Mouse (Mus musculus): ENCODE measurements around the gene Bst2.

The Bst2 gene

DNA sequence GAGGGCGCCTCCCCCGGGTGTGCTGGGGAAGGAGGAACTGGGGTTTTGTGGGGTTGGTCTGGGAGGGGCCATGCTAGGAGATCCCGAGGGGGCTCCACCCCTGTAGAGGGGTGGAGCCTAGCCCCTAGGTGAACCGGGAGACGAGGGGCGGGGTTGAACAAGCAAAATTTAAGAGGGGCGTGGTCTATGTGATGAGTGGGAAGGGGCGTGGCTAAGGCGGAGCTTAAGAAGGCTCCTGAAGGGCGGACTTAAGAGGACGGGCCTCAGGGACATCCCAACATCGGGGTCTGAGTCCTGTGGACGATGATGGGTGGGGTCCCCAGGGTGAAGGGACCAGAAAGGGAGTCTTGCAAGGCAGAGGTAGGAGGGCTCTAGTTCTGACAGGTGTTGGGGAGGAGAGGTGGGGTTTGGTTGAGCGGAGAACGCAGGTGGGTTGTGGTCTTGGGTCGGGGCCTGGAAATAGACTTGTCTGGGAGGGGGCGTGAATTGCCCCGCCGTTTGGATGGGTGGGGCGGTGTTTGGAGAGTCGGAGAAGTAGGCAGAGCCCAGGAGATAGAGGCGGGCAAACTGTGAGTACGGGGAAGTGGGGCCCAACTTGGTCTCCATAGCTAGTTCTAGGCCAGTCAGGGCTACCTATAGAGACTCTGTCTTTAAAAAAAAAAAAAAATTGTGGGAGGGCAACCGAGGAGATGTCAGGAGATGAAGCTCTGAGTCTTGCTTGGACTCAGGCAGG, 21.9 kb upstream of the Bst2 start:
- DNase-seq = no peak

DNA sequence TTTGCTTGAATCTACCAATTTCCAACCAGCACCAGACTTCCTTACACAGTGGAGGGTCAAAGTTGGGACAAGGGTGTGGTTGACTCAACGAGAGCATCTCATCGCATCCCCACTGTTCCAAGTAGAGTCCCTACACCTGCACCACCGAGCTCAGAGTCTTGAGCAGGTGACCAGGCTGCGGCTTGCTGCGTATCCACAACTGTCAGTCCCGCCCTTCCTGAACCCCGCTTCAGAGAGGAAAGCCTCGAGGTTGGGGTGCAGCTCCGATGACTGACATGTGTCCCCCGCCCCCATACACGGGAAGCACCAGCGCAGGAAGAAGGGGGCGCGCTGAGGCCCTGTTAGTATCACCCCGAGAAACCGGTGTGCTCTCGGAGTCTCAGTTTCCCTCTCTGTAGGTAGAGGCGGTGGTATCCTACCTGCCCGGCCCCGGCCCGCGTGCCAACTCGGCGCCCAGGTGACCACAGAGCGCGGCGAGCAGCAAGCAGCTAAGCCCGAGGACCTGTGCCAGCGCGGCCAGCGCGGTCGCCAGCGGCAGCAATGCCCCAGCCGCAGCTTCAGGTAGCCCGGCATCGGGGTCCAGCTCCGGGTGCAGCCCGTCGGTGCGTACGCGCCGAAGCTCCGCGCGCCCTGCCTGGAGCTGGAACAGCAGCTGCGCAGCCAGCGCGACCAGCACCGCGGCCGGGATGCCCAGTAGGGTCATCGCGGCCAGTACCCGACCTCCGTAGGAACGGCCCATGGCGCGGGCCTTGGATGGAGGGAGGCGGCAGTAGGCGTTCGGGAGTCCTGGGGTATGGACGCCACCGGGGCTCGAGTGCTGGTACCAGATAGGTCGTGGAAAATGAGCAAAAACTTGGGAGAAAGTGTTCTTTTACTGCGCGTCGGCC, 21.1 kb upstream of the Bst2 start, which contains the start of gene Tmem221:
Gene Tmem221, minus strand, starts transcription at position 801 of the 887 bp plus-strand sequence.
- no peak for DNase-seq

DNA sequence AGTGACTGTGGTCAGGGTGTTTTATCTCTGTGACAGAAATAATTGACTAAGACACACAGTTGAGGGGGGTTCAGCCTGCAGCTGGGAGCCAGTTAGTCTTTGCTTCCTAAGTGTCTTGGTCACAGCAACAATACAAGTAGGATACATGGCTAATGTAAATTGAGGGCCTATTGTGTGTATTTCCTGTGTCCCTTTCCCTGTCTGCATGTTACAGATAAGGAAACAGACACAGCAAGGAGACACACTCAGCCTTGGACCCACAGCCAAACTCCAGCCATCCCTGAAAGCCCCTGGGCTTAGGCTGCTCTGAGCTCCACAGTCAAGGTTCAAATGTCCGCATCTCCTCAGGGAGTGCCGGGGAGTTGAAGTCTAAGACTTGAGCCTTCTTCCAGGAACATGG, 17.4 kb upstream of the Bst2 start:
- DNase-seq = no peak

DNA sequence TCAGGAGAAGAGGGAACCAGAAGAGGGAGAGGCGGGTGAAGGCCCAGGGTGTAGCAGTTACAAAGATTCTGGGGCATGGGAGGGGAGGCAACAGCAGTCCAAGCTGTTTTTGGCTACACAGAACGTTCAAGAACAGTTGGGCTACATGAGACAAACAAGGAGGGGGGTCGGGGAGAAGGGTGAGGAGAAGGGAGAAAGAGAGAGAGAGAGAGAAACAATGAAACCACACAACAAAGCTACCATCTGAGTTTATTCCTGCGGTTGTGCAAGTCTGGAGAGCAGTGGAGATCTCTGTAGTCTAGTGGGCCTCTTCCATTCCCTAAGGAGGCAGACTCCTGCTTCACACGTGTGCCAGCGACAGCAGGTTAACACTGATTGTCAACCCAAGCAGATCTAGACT, 16.7 kb upstream of the Bst2 start:
- DNase-seq = no peak

- no peak for DNase-seq
Observed at GRCm38 (mm10) chr8:71552770-71553169, 15.5 kb upstream of the Bst2 start.

DNA sequence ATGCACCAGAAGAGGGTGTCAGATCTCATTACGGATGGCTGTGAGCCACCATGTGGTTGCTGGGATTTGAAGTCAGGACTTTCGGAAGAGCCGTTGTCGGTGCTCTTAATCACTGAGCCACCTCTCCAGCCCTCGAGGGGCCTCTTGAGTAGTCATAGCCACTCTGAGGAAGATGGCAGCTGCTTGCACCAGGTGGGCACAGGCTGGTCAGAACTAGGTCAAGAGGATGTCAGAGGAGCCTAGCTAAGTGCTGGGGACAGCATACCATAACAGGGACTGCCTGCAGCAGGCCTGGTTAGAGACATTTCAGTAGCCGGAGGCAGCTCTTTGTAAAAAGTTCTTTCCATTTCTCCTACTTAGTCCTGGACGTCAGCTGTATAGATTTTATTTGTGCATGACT, 13.5 kb upstream of the Bst2 start:
- no peak for DNase-seq

- no peak for DNase-seq
Observed at GRCm38 (mm10) chr8:71547590-71547989, 10.3 kb upstream of the Bst2 start.

DNA sequence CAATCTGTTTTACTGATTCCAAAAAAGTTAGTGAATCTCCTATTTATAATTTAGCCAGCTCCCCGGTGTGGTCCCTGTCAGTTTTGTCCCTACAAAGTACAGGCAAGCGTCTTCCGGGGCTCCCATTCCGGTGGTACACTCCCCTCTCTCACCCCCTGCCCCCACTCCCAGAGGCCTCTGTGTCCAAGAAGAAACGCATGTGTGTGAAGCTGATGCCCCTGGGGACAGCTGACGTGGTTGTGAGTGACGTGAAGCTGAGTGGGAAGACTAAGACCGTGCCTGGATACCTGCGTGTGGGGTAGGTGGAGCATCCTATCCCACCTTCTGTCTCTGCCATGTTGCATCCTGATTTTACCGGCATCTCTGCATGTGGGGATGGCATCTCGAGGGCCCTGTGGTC, 7.8 kb upstream of the Bst2 start:
- no peak for DNase-seq

GRCm38 (mm10) chr8:71543755-71544154, 6.5 kb upstream of the Bst2 start:
- no peak for DNase-seq

DNA sequence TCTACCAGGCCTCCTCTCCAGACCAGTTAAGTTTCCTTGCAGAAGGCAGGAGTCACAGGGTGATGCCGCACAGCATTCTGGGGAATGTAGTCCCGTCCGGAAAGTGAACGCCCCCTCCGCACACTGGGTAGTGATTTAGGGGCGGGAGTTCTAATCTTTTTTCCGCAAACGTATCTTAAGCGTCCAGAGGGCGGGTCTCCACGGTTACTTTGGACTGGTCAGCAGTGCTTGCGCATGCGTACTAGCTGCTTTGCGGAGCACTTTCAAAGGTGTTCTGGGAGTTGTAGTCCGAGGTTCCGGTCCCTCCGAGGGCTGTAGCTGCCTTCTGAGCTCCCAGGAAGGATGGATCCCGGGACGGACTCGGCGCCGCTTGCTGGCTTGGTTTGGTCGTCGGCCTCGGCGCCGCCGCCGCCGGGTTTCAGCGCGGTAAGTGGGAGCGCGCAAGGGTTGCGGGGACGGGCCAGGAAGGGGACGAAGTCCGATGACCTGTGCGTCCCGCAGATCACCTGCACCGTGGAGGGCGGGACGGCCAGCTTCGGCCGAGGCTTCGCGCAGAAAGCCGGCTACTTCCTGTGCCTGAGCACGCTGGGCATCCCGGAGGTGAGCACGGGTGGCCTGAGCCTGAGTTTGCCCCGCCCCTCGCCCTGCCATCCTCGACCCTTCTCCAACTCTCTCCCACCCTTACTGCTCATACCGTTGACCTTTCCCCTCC, 5.5 kb upstream of the Bst2 start, which contains the start of gene Mvb12a:
Gene Mvb12a, plus strand, starts transcription at position 291 of the 712 bp plus-strand sequence.
- peak; percentile 97 for DNase-seq

- no peak for DNase-seq
Observed at GRCm38 (mm10) chr8:71535663-71536062, 1.6 kb downstream of the Bst2 start.

- DNase-seq = no peak
Observed at GRCm38 (mm10) chr8:71534263-71534810, 2.9 kb downstream of the Bst2 start.

DNA sequence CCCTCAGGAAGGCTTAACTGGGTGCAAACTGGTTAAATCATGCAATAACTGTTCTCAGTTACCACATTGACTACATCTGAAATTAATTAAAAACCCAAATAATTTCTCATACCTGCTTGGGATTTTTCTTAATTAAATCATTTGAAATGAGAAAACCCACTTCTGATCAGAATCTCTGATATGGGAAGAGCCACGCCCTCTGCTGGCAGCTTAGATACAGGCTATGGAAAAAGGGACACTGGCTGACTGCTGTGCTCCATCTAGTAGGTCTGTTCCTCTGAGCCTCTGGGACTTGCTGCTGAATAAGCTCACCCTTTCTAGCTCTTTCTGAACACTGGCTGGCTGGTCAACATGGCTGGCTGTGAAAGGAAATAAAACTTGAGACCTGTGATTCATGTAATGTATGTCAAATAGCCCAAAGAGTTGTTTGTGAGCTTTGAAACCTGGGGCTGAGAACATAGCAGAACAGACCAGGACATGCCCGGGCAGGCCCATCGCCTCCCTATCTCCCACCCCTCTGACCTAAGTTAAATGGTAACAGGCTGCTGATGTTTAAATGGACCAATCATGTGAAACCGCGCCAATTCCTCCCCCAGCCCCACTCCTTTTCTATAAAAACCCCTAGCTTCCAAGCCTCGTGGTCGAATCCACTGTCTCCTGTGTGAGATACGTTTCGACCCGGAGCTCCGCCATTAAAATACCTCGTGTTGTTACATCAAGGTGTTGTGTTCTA, 6.4 kb downstream of the Bst2 start:
- peak; percentile 53 for DNase-seq

DNA sequence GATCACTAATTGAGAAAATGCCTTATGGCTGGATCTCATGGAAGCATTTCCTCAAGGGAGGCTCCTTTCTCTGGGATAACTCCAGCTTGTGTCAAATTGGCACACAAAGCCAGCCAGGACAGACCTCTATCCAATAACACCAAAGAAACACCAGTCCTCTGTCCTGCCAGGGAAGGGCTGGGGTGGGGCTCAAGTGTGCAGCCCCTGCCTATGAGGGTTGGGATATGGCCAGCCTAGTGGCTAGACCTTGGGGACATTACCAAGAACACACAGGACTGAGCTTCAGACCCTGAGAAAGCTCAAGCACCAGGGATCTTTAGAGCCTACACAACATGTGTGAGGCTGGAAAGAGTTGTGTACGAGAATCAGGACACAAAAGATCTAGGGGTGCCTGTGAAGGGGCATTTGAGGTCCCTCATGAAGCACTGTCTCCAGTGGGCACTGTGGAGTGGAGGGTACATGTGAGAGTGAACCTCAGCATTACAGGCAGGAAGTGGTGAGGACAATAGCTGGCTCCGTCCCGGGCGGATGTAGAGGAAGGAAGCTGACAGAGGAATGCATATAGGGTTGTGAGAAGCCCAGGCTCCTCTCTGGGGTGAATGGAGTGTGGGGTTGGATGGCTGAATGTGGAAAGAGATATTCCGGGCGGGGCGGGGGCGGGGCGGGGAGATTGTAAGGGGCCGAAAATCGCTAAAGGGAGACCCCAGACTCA, 8.7 kb downstream of the Bst2 start:
- DNase-seq = no peak

- DNase-seq = no peak
Observed at GRCm38 (mm10) chr8:71527162-71527870, 9.9 kb downstream of the Bst2 start.

GRCm38 (mm10) chr8:71526272-71526671, 11.0 kb downstream of the Bst2 start:
- DNase-seq = no peak

DNA sequence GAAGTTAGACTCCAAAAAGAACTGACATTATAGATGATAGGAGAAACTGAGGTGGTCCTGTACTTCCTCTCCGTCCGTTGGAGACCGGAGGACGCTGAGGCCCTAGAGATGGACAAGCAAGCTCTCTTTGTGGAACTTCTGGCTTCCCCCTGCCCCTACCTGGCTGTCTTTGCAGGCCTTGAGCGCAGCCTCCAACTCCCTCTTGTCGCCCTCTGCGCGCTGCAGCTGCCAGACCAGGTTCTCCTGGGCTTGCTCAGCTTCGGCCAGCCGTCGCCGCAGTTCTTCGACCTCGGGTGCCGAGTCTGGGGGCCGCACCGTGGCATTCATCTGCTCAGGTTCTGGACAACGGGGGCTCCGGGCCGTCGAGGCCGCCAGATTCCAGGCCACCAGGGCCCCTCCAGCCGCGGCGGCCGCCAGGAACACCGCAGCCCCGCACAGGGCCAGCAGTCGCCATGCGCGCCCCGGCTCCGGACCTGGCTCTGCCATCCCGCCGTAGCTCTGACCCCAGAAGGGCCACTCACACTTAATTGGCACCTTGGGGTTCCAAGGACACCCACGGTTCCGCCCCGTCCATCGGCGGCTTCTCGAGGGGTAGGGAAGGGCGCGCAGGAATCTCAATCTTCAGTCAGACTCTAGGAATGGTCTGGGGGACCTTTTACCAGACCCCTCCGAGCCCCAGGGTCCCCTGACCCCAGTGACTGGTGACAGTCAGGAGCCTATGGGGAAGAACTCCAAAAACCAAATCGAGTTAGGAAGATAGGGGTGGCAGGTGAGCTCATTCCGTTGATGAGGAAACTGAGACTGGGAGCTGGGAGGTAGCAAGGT, 11.8 kb downstream of the Bst2 start, which contains the start of gene Ccdc194:
Gene Ccdc194, minus strand, starts transcription at position 486 of the 825 bp plus-strand sequence.
- DNase-seq = no peak

DNA sequence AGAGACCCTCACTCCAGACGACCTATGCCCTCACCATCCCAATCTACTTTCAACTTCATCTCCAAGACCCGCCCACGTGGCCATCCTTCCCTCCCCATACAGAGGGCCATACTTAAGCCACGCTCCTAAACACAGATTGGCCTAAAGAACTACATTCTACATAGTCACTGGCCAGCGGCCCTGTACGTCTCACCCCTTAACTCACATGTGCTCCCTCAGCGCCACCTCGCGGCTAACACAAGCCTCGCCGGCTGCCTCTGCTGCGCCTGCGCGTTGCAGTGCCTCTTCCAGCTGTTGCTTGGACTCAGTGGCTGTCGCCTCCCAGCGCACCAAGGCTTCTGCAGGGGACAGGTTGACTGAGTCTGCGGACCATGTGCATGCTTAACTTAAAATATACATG, 15.6 kb downstream of the Bst2 start:
- DNase-seq = peak; percentile 88

DNA sequence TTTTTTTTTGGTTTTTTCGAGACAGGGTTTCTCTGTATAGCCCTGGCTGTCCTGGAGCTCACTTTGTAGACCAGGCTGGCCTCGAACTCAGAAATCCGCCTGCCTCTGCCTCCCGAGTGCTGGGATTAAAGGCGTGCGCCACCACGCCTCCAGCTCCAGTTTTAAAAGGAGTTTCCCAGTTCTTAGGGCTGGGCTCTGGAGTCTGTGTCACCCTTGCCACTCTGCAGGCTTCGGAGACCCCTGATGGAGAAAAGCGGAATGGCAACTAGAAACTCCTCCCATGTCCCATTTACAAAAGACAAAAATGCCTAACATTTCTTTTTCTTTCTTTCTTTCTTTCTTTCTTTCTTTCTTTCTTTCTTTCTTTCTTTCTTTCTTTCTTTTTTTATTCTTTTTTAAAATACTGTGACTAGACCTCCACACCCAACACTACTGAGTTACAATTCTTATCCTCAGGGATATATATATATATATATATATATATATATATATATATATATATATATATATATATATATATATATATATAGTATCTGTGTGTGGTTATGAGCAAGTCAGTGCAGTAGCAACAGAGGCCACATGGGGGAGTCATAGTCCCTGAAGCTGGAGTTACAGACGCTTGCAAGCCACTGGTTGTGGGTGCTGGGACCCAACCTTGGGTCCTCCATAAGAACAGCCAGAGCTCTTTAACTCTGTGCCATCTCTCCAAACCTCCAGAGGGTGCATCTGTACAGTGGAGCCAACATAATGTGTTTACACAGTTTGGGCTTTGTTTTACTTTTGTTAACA, 18.0 kb downstream of the Bst2 start:
- DNase-seq = peak; percentile 30
